Mouse (Mus musculus) common myeloid progenitor, adult 5-6 weeks (primary cell): Measurements from ENCODE around the gene Htt. TPM values are rescaled to one million over a fixed set of nuclear protein-coding genes. Genes with fewer than 3 reads are reported as not detected.

Source experiments
- total RNA-seq: library from RNA; stranded (forward); fragments of 200-1000, 187-1606 nt; gene quantifications from 2 replicates; pipeline ENCODE4 v1.2.3, GENCODE M21; 2017

Htt gene
- total RNA-seq, 1 experiment from 2014 or later: 29.6 TPM

Other genes starting within 250 kb of the Htt start
- gene Tnip2, start 247.7 kb upstream of the Htt start, total RNA-seq: 20.0 and 29.2 TPM in 2 replicates
- gene Sh3bp2, start 235.9 kb upstream of the Htt start, total RNA-seq: 9.9 and 10.2 TPM in 2 replicates
- 114 and 141 TPM in 2 replicates for gene Add1, start 188.1 kb upstream of the Htt start, total RNA-seq
- 81.7 and 82.5 TPM in 2 replicates for gene Mfsd10, start 124.5 kb upstream of the Htt start, total RNA-seq
- gene Nop14, start 101.6 kb upstream of the Htt start, total RNA-seq: 72.9 and 76.4 TPM in 2 replicates
- 0.91 and 0.92 TPM in 2 replicates for gene Grk4, start 101.4 kb upstream of the Htt start, total RNA-seq
- 1.0 and 2.7 TPM in 2 replicates for gene Msantd1, start 146.3 kb downstream of the Htt start, total RNA-seq
- gene Rgs12, start 187.7 kb downstream of the Htt start, total RNA-seq: 20.7 and 24.2 TPM in 2 replicates